In genomic region chr6:47454575-47455571, GRCm38 (mm10) we compare ENCODE assay signal across 8 mouse cellular contexts. TPM values are rescaled to one million over a fixed set of nuclear protein-coding genes. Genes with fewer than 3 reads are reported as not detected.
DNase-seq lines count a peak whose midpoint lies in the region; ATAC-seq and TF ChIP-seq lines count a peak whose summit lies in the region.

No protein-coding gene starts in this region.

- no peak for TF ChIP-seq CTCF in G1E (IDR thresholded peaks at IDR 0.05; ENCODE audit: low read depth, low read length)
- TF ChIP-seq CTCF in lung, postnatal 0 days (IDR thresholded peaks at IDR 0.05) = no peak

- peak overlapping the region; percentile 90 for H3K4me3 ChIP-seq in G1E (ENCODE audit: low read depth, low read length)
- peak overlapping the region; percentile 86 for H3K4me3 ChIP-seq in forebrain, embryonic 16.5 days (replicated peaks; ENCODE audit: low read length)
- peak overlapping the region; percentile 98 for H3K4me3 ChIP-seq in lung, postnatal 0 days (ENCODE audit: low read depth, low read length)

- peak overlapping the region; percentile 89 for H3K27ac ChIP-seq in forebrain, embryonic 16.5 days (ENCODE audit: low read length)
- H3K27ac ChIP-seq in lung, postnatal 0 days (ENCODE audit: low read length) = peak overlapping the region; percentile 99

- H3K9ac ChIP-seq in forebrain, embryonic 16.5 days (replicated peaks; ENCODE audit: low read depth, low read length) = peak overlapping the region; percentile 98
- H3K9ac ChIP-seq in lung, postnatal 0 days (replicated peaks; ENCODE audit: low read depth) = peak overlapping the region; percentile 99

- H3K27me3 ChIP-seq in G1E (ENCODE audit: insufficient read depth, low read length) = no peaks in the 10 kb centered on the region
- H3K27me3 ChIP-seq in forebrain, embryonic 16.5 days (replicated peaks; ENCODE audit: control insufficient read depth, insufficient read depth, low read length) = no peaks in the 10 kb centered on the region
- H3K27me3 ChIP-seq in lung, postnatal 0 days (replicated peaks; ENCODE audit: insufficient read depth, low read length) = no peaks in the 10 kb centered on the region

- ATAC-seq in G1E (ENCODE audit: extremely low read depth, insufficient number of reproducible peaks, low FRiP score, poor library complexity, severe bottlenecking) = 0 out of 2 replicates have a peak, but pooled peaks have one; percentile 37
- ATAC-seq in forebrain, embryonic 16.5 days = peak; percentile 68
- peak; percentile 86 for ATAC-seq in lung, postnatal 0 days

- peak; percentile 65 for DNase-seq in G1E (ENCODE audit: low spot score)
- DNase-seq in cerebellum, adult 11-12 months = peak; percentile 69
- peak; percentile 80 for DNase-seq in heart, postnatal 4 days
- peak; percentile 31 for DNase-seq in layer of hippocampus, adult 9-11 months
- peak; percentile 75 for DNase-seq in lung, postnatal 0 days (ENCODE audit: low spot score)
- peak; percentile 61 for DNase-seq in ovary, postnatal 10 days (ENCODE audit: low spot score)
- peak; percentile 73 for DNase-seq in thymus, postnatal 14 days

- WGBS in forebrain, embryonic 16.5 days = 0% methylated on average over 59 of the region's 79 CpGs
- WGBS in lung, postnatal 0 days = under 1% methylated on average over 65 of the region's 79 CpGs

- H3K9me3 ChIP-seq in G1E (replicated peaks) = no peaks in the 10 kb centered on the region
- H3K9me3 ChIP-seq in forebrain, embryonic 16.5 days (ENCODE audit: control insufficient read depth, low read length) = no peaks in the 10 kb centered on the region
- no peaks in the 10 kb centered on the region for H3K9me3 ChIP-seq in lung, postnatal 0 days (ENCODE audit: low read length)

- TF ChIP-seq EP300 in lung, postnatal 0 days (IDR thresholded peaks at IDR 0.05) = no peak

- peaks cover 2% of the 10 kb centered on the region for H3K36me3 ChIP-seq in G1E (replicated peaks)
- no peaks in the 10 kb centered on the region for H3K36me3 ChIP-seq in forebrain, embryonic 16.5 days (ENCODE audit: control insufficient read depth, insufficient read depth)
- H3K36me3 ChIP-seq in lung, postnatal 0 days (ENCODE audit: insufficient read depth, low read length) = no peaks in the 10 kb centered on the region

- peaks cover 33% of the 10 kb centered on the region for H3K4me1 ChIP-seq in G1E (ENCODE audit: insufficient read depth, low read depth, low read length)
- H3K4me1 ChIP-seq in forebrain, embryonic 16.5 days (replicated peaks; ENCODE audit: control insufficient read depth, insufficient read depth, low read length) = peaks cover 18% of the 10 kb centered on the region
- peaks cover 10% of the 10 kb centered on the region; the same call in 1 of the 2 replicates for H3K4me1 ChIP-seq in lung, postnatal 0 days (ENCODE audit: insufficient read depth, low read depth, low read length)

- H3K4me2 ChIP-seq in forebrain, embryonic 16.5 days (ENCODE audit: low read length) = peak overlapping the region; percentile 83
- H3K4me2 ChIP-seq in lung, postnatal 0 days (replicated peaks; ENCODE audit: low read depth, low read length) = peak overlapping the region; percentile 75

RNA-seq across cellular contexts. Expression of gene Cul1, which starts 1.7 kb away (rescaled TPM):
- total RNA-seq in G1E (2014; fragmentation: Nextera tagmentation) (184 and 203 TPM in 2 replicates), G1E (2017) (144 and 150 TPM in 2 replicates)
- polyA plus RNA-seq in G1E (2012) = 17.5 and 22.6 TPM in 2 replicates
- polyA plus RNA-seq in forebrain, embryonic 16.5 days (2015; fragmentation: Nextera tagmentation; extraction: Ambion mirVana) = 168 and 188 TPM in 2 replicates
- total RNA-seq in heart, postnatal 4 days (2021) = 10 to 100 TPM; 89.4 to 94.8 TPM
- 82.6 and 84.4 TPM in 2 replicates for polyA plus RNA-seq in lung, postnatal 0 days (2015; fragmentation: Nextera tagmentation; extraction: Ambion mirVana)

Comparison
In these comparisons a context has a peak if more than half of its experiments do, and no peak if none do; other contexts are left out.
1. Peak in every context shown above with its lines: DNase-seq, ATAC-seq, H3K4me3 ChIP-seq and H3K27ac ChIP-seq.